Mouse (Mus musculus) kidney, postnatal 0 days (tissue): ENCODE data around the gene Neto2. TPM values are rescaled to one million over a fixed set of nuclear protein-coding genes. Genes with fewer than 3 reads are reported as not detected.

Experiments
- ATAC-seq: fragments of 200-750 bp; cut with Nextera tagmentation; replicated peaks from 2 replicates; pipeline ENCODE4 v1.8.0; 2017; ENCODE audit warnings: low read depth, moderate number of reproducible peaks, moderate TSS enrichment, moderate library complexity; ENCODE audit not compliant: low FRiP score
- DNase-seq: peaks from one replicate; pipeline ENCODE4 v3.0.0-alpha.2; 2016; ENCODE audit warnings: low spot score
- H3K27ac ChIP-seq: fragments of 300-500 bp; sonication (generic); 2 replicates; pipeline ENCODE4 v1.5.1; 2014; ENCODE audit warnings: mild to moderate bottlenecking
- H3K27me3 ChIP-seq: fragments of 300-500 bp; sonication (generic); 2 replicates; pipeline ENCODE4 v1.6.1; 2014; ENCODE audit warnings: low read length, mixed read lengths; ENCODE audit not compliant: insufficient read depth
- H3K36me3 ChIP-seq: fragments of 300-500 bp; sonication (generic); 2 replicates; pipeline ENCODE4 v1.6.1; 2014; ENCODE audit warnings: low read length, mixed read lengths; ENCODE audit not compliant: insufficient read depth
- H3K4me1 ChIP-seq: fragments of 300-500 bp; sonication (generic); replicated peaks from 2 replicates; pipeline ENCODE4 v1.6.1; 2014; ENCODE audit warnings: antibody characterized with exemption, low read length, mixed read lengths; ENCODE audit not compliant: insufficient read depth
- H3K4me2 ChIP-seq: fragments of 300-500 bp; sonication (generic); 2 replicates; pipeline ENCODE4 v1.6.1; 2014; ENCODE audit warnings: mild to moderate bottlenecking, low read length, moderate library complexity, mixed read lengths
- H3K4me3 ChIP-seq: fragments of 300-500 bp; sonication (generic); replicated peaks from 2 replicates; pipeline ENCODE4 v1.5.1; 2014; ENCODE audit warnings: low read depth, low read length
- H3K9ac ChIP-seq: fragments of 300-500 bp; sonication (generic); 2 replicates; pipeline ENCODE4 v1.6.1; 2014; ENCODE audit warnings: low read depth, low read length
- H3K9me3 ChIP-seq: fragments of 300-500 bp; sonication (generic); replicated peaks from 2 replicates; pipeline ENCODE4 v1.6.1; 2016; ENCODE audit warnings: low read length, inconsistent platforms, mixed read lengths
- CTCF ChIP-seq: IDR thresholded peaks from 2 replicates; pipeline ENCODE4 v1.5.1; 2016; ENCODE audit warnings: antibody characterized with exemption, low read depth, mild to moderate bottlenecking, moderate library complexity
- WGBS: fragments of 180-500 bp; shearing (Covaris S2); extraction: QIAGEN DNeasy Blood & Tissue Kit; methylation state at CpG from one replicate; pipeline ENCODE4 v1.1.7; 2014; 5-methylcytosine and 5-hydroxymethylcytosine counted together
- polyA plus RNA-seq: library from polyadenylated mRNA; unstranded; fragments of >200 nt; fragmentation: Nextera tagmentation; extraction: Ambion mirVana; gene quantifications from 2 replicates; pipeline ENCODE4 v1.2.1, GENCODE M21; 2015

The Neto2 gene
- polyA plus RNA-seq, 1 experiment from 2014 or later = 10.6 TPM

DNA sequence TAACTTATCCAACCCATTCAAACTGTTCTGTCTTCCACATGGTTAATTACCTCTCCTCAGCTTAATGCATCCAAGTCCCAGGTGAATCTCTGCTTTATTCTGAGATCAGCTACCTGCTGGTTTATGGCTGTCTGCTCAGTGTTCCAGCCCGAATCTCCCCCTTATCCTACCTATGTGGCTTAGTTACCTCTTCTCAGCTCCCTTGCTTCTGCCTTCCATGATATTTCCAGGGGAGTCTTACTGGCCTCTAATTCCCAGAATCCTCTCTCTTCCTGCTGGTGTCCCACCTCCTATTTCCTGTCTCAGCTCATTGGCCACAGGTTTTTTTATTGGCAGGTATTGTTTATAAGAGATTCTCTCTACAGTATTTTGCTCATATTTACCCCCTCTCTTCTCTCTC, 93.8 kb downstream of the Neto2 start:
- no peak overlapping the region for H3K4me3 ChIP-seq
- H3K4me2 ChIP-seq = no peak overlapping the region
- ATAC-seq = no peak
- H3K4me1 ChIP-seq = no peaks in the 10 kb centered on the region
- no peaks in the 10 kb centered on the region for H3K9me3 ChIP-seq
- H3K27me3 ChIP-seq = no peaks in the 10 kb centered on the region
- no peak for DNase-seq
- no peak overlapping the region for H3K27ac ChIP-seq
- no peaks in the 10 kb centered on the region for H3K36me3 ChIP-seq
- WGBS = 80% methylated on average over 1 of the region's 1 CpGs
- no peak for TF ChIP-seq CTCF
- H3K9ac ChIP-seq = no peak overlapping the region

GRCm38 (mm10) chr8:85606561-85606960, 94.2 kb downstream of the Neto2 start:
- H3K27ac ChIP-seq = no peak overlapping the region
- no peaks in the 10 kb centered on the region for H3K36me3 ChIP-seq
- H3K4me1 ChIP-seq = no peaks in the 10 kb centered on the region
- ATAC-seq (no peak), DNase-seq (no peak)
- no peak overlapping the region for H3K9ac ChIP-seq
- no peak overlapping the region for H3K4me2 ChIP-seq
- WGBS = 85% methylated on average over 3 of the region's 3 CpGs
- H3K4me3 ChIP-seq = no peak overlapping the region
- TF ChIP-seq CTCF = no peak
- H3K9me3 ChIP-seq = no peaks in the 10 kb centered on the region
- H3K27me3 ChIP-seq = no peaks in the 10 kb centered on the region

DNA sequence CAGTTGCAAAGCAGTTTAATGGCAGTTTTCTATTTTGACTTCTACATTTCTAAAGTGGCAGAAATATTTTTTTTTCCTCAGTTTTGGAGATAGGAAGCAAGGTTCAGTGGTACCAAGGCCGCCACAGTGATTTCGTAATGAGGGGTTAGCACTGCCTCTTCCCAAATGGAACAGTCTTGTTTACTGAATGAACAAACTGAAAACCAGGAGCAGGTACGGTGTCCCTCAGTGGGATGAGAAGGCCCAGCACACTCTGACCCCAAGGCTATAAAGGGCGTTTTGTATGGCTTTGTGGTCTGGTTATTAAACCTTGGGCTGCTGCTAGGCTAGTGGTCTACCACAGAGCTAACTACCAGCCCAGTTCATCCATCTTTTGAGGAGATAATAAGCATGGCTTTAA, 96.5 kb downstream of the Neto2 start:
- no peak for DNase-seq
- 81% methylated on average over 4 of the region's 4 CpGs for WGBS
- no peaks in the 10 kb centered on the region for H3K9me3 ChIP-seq
- no peak overlapping the region for H3K9ac ChIP-seq
- H3K36me3 ChIP-seq = no peaks in the 10 kb centered on the region
- H3K4me1 ChIP-seq = no peaks in the 10 kb centered on the region
- no peaks in the 10 kb centered on the region for H3K27me3 ChIP-seq
- no peak overlapping the region for H3K27ac ChIP-seq
- no peak overlapping the region for H3K4me2 ChIP-seq
- TF ChIP-seq CTCF = no peak
- ATAC-seq = no peak
- H3K4me3 ChIP-seq = no peak overlapping the region

- H3K9me3 ChIP-seq = no peaks in the 10 kb centered on the region
- 37% methylated on average over 8 of the region's 8 CpGs for WGBS
- DNase-seq (peak; percentile 73), ATAC-seq (no peak)
- no peak overlapping the region for H3K4me2 ChIP-seq
- no peak overlapping the region for H3K9ac ChIP-seq
- no peaks in the 10 kb centered on the region for H3K27me3 ChIP-seq
- H3K36me3 ChIP-seq = no peaks in the 10 kb centered on the region
- H3K4me1 ChIP-seq = no peaks in the 10 kb centered on the region
- peak; percentile 80 for TF ChIP-seq CTCF
- H3K4me3 ChIP-seq = no peak overlapping the region
- no peak overlapping the region for H3K27ac ChIP-seq
Observed at GRCm38 (mm10) chr8:85603203-85603895, 97.4 kb downstream of the Neto2 start.

DNA sequence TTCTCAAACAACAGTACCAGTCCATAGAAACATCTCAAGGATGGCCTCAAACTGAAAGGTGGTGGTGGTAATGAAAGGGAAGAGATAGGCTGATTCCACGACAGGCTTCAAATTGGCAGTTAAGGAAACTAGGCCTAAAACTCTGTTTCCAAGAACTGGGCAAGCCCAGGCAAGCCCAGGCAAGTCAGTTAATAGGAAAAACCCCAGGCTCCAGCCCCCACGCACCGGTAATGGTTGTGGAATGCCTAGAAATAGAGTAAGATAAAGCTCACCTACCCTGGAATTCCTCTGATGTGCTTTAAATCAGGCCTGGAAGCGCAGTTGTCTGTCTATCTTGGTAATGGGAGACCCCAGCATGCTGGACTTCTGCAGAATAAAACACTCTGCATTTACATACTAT, 98.0 kb downstream of the Neto2 start:
- H3K36me3 ChIP-seq = no peaks in the 10 kb centered on the region
- H3K9ac ChIP-seq = no peak overlapping the region
- no peak overlapping the region for H3K4me2 ChIP-seq
- no peaks in the 10 kb centered on the region for H3K4me1 ChIP-seq
- H3K9me3 ChIP-seq = no peaks in the 10 kb centered on the region
- no peak overlapping the region for H3K4me3 ChIP-seq
- H3K27me3 ChIP-seq = no peaks in the 10 kb centered on the region
- no peak overlapping the region for H3K27ac ChIP-seq
- TF ChIP-seq CTCF = no peak
- no peak for DNase-seq
- no peak for ATAC-seq
- WGBS = 87% methylated on average over 4 of the region's 4 CpGs

DNA sequence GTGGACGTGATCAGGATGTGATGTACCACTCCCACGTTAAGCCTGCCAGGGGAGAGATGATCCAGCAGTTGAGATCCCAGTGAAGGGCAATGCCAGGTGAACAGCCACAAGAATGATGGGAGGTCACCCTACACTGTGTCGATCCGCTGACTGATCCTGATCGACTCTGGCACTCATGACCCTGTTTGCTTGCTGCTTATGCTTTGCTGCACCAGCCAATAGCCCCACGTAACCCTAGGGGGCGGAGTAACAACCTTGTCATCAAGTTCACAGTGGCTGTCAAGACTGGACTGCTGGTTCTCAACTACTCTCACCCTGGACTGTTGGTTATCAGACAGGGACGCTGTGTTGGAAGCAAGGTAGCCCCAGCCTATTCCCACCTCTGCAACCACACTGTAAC, 99.0 kb downstream of the Neto2 start:
- ATAC-seq (no peak), DNase-seq (no peak)
- no peak for TF ChIP-seq CTCF
- H3K9me3 ChIP-seq = no peaks in the 10 kb centered on the region
- no peak overlapping the region for H3K27ac ChIP-seq
- no peaks in the 10 kb centered on the region for H3K4me1 ChIP-seq
- H3K4me3 ChIP-seq = no peak overlapping the region
- no peak overlapping the region for H3K4me2 ChIP-seq
- WGBS = 55% methylated on average over 8 of the region's 8 CpGs
- no peaks in the 10 kb centered on the region for H3K27me3 ChIP-seq
- no peak overlapping the region for H3K9ac ChIP-seq
- no peaks in the 10 kb centered on the region for H3K36me3 ChIP-seq
